Mouse (Mus musculus): ENCODE data around the gene Grxcr1.

DNA sequence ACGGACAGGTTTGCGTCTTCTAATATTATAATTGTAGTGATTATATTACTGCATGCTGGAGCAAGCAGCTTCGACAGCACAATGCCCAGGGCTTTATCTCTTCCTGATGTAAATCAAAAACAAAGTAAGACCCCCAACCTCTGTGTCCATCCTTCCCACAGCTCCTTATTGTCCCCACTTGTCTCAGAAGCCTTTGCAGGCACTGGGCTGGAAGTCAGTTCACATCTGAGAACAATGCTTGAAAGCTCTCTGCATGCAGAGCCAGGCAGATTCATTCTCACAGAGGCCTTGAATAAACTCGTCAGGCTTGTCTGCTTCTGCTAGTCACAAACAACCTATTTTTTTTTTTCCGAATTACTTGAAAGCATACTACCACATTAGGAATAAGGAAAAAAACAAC, 19.5 kb downstream of the Grxcr1 start:
- TF ChIP-seq EP300 (IDR thresholded peaks at IDR 0.05; ENCODE audit: low read depth), result no peak
- no peak for TF ChIP-seq CTCF (IDR thresholded peaks at IDR 0.05; ENCODE audit: low read depth)
